Mouse (Mus musculus) E14TG2a.4 (cell line): ENCODE data around the gene Camk1g.

ENCODE experiments used
- CTCF ChIP-seq: conservative IDR thresholded peaks from 2 replicates; pipeline ENCODE4 v1.5.1; 2014; ENCODE audit warnings: low read length
- NANOG ChIP-seq: IDR thresholded peaks from 2 replicates; pipeline ENCODE4 v1.6.1; 2014; ENCODE audit warnings: borderline replicate concordance, low read length, mixed read lengths

- TF ChIP-seq CTCF: no peak
- no peak for TF ChIP-seq NANOG
These were observed 59.5 kb downstream of the Camk1g start for GRCm38 (mm10) chr1:193310519-193311085.
